Mouse (Mus musculus) sigmoid colon, adult 10 weeks (tissue): ENCODE results near the gene Serhl. TPM values are rescaled to one million over a fixed set of nuclear protein-coding genes. Genes with fewer than 3 reads are reported as not detected.

ENCODE experiments used
- polyA plus RNA-seq: library from polyadenylated mRNA; stranded (reverse); fragments of 350-450 nt; fragmentation: Illumina TruSeq; extraction: RNeasy Lipid Tissue Mini Kit (QIAGEN cat#74804); gene quantifications from one replicate; pipeline ENCODE4 v1.2.3, GENCODE M21; 2014; ENCODE audit warnings: low read depth, low replicate concordance

Gene Serhl
- 18.7 TPM for polyA plus RNA-seq

DNA sequence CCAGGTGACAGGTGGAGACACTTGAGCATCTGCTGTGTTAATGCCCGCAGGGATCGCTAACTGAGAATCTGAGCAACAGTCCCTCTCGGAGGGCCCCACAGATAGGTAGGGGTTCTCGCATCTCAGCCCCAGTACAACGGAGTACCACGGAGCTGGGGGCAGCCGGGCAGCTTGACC, at the start of gene Serhl:
Gene Serhl, plus strand, starts transcription at position 78 of the 177 bp plus-strand sequence.

DNA sequence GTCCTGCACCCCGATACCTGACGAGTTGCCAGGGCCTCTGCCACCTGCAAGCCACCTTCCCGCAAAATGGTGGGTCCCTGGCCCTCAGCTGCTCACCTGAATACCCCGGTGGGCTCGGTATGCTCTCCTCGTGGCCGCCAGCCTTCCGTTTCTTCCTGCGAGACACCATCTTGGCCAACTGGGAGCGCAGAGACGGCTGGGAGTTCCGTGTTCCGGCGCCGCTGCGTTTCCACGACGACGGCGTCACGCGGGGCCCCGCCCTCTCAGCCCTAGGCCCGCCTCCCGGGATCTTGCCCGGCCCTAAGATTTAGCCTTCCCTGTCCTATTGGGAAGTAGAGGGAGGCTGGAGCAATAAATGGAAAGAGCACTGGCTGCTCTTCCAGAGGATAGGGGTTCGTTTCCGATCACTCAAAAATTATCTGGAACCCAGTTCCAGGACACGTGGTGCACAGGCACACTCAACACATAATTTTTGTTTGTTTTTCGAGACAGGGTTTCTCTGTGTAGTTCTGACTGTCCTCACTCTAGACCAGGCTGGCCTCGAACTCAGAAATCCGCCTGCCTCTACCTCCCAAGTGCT, 33.4 kb downstream of the Serhl start, which contains the start of gene Rrp7a:
Gene Rrp7a, minus strand, starts transcription at position 236 of the 580 bp plus-strand sequence.

DNA sequence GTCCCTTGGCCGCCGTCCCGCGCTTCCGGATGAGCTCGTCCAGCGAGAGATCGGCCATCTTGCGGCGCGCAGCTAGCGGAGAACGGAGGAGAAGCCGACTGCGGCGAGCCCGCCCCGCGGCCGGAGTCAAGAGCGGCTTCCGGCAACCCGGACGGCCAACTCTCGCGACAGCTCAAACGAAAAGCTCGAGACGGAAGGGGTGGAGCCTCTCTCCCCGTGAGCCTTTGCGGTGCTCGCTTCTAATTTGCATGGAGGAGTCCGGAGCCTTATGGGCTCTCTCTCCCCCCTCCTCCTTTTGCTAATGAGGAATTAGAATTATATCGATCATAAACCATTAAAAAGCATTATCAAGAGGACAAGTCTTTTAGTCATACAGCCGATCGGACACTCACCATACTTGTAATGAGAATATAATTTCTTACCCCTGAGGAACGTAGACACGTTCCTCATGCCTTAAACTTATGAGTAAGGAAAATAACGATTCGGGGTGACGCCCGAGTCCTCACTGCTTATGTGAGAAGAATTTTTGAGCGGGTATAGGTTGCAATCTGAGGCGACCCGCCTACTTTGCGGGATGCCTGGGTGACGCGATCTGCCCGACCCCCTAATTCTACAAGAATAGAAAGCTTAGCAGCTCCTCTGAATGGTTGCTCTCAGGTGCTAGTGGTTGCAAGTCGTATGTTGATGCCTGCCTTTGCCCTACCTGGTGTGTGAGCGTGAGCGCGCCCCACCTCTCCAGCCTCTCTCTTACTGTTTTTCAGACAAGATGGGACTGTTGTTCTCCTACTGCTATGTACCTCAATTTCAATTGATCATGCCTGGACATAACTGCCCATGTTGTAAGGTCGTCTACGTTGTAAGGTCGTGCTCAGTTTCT, 60.1 kb downstream of the Serhl start, which contains the start of gene Poldip3:
Gene Poldip3, minus strand, starts transcription at position 189 of the 877 bp plus-strand sequence.

Other genes with a start within 250 kb of the Serhl start
- 18.6 TPM for gene Tcf20, start 101.6 kb upstream of the Serhl start, polyA plus RNA-seq
- gene Nfam1, start 56.2 kb upstream of the Serhl start, polyA plus RNA-seq: 0.63 TPM
- 0.82 TPM for gene Rrp7a, start 33.3 kb downstream of the Serhl start, polyA plus RNA-seq
- 20.6 TPM for gene Poldip3, start 59.9 kb downstream of the Serhl start, polyA plus RNA-seq
- 37.9 TPM for gene Cyb5r3, start 83.1 kb downstream of the Serhl start, polyA plus RNA-seq
- 4.6 TPM for gene A4galt, start 162.3 kb downstream of the Serhl start, polyA plus RNA-seq